Mouse (Mus musculus) limb, embryonic 11.5 days (tissue): ENCODE data around the gene Olfr56. TPM values are rescaled to one million over a fixed set of nuclear protein-coding genes. Genes with fewer than 3 reads are reported as not detected.

Experiments
- ATAC-seq: fragments of 200-750 bp; cut with Nextera tagmentation; 2 replicates; pipeline ENCODE4 v1.8.0; 2017; ENCODE audit warnings: low read depth; ENCODE audit not compliant: insufficient number of reproducible peaks, low FRiP score, low TSS enrichment
- DNase-seq: peaks from one replicate; pipeline ENCODE4 v3.0.0-alpha.2; 2015; ENCODE audit warnings: low spot score
- H3K27ac ChIP-seq: fragments of 300-500 bp; sonication (generic); replicated peaks from 2 replicates; pipeline ENCODE4 v1.5.1; 2014; ENCODE audit warnings: low read depth, mild to moderate bottlenecking, low read length
- H3K27me3 ChIP-seq: fragments of 300-500 bp; sonication (generic); 2 replicates; pipeline ENCODE4 v1.6.1; 2014; ENCODE audit warnings: mild to moderate bottlenecking, low read length, mixed read lengths; ENCODE audit not compliant: control insufficient read depth, insufficient read depth
- H3K36me3 ChIP-seq: fragments of 300-500 bp; sonication (generic); 2 replicates; pipeline ENCODE4 v1.6.1; 2014; ENCODE audit warnings: mild to moderate bottlenecking, low read length, moderate library complexity, mixed read lengths; ENCODE audit not compliant: control insufficient read depth, insufficient read depth
- H3K4me1 ChIP-seq: fragments of 300-500 bp; sonication (generic); 2 replicates; pipeline ENCODE4 v1.6.1; 2014; ENCODE audit warnings: low read length, mixed read lengths; ENCODE audit not compliant: control insufficient read depth, insufficient read depth
- H3K4me2 ChIP-seq: fragments of 300-500 bp; sonication (generic); 2 replicates; pipeline ENCODE4 v1.6.1; 2014; ENCODE audit warnings: low read depth, mild to moderate bottlenecking, moderate library complexity; ENCODE audit not compliant: severe bottlenecking
- H3K4me3 ChIP-seq: fragments of 300-500 bp; sonication (generic); 2 replicates; pipeline ENCODE4 v1.5.1; 2014; ENCODE audit warnings: low read depth, low read length
- H3K9ac ChIP-seq: fragments of 300-500 bp; sonication (generic); 2 replicates; pipeline ENCODE4 v1.6.1; 2014; ENCODE audit warnings: mild to moderate bottlenecking, low read length
- H3K9me3 ChIP-seq: fragments of 300-500 bp; sonication (generic); 2 replicates; pipeline ENCODE4 v1.6.1; 2016; ENCODE audit warnings: low read length; ENCODE audit not compliant: control insufficient read depth
- WGBS: fragments of 180-500 bp; shearing (Covaris S2); extraction: QIAGEN DNeasy Blood & Tissue Kit; methylation state at CpG from one replicate; pipeline ENCODE4 v1.1.7; 2014; 5-methylcytosine and 5-hydroxymethylcytosine counted together
- polyA plus RNA-seq: library from polyadenylated mRNA; unstranded; fragments of >200 nt; fragmentation: Nextera tagmentation; extraction: Ambion mirVana; gene quantifications from 2 replicates; pipeline ENCODE4 v1.2.1, GENCODE M21; 2014

The Olfr56 gene
- polyA plus RNA-seq, 1 experiment from 2014 or later: not detected

DNA sequence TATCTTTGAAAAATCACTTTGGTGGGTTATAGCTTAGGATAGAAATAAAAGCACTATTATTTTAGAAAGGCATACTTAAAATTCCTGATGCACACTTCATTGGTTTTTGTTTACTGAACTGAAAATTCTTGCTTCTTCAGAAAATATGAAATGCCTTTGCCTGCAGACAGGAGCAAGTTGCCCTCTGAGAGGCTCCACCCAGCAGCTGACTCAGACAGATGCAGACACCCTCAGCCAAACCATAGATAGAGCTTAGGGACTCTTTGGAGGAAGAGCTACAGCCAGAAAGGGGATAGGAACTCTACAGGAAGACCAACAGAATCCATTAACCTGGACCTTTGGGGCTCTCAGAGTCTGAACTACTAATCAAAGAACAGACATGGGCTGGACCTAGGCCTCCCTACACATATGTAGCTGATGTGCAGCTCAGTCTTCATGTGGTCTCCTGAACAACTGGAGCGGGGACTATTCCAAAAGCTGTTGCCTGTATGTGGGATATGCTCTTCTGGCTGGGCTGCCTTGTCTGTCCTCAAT is 113.4 kb downstream of the Olfr56 start:
- Histone ChIP-seq H3K4me1 (0 out of 2 replicates have a peak, but pooled peaks cover 3% of the 10 kb centered on the region), H3K4me2 (no peak overlapping the region), H3K4me3 (no peak overlapping the region), H3K36me3 (no peaks in the 10 kb centered on the region), H3K9me3 (no peaks in the 10 kb centered on the region), H3K27me3 (no peaks in the 10 kb centered on the region), H3K27ac (no peak overlapping the region), H3K9ac (no peak overlapping the region)
- no peak for ATAC-seq
- WGBS: 95% methylated on average over 1 of the region's 1 CpGs
- no peak for DNase-seq

DNA sequence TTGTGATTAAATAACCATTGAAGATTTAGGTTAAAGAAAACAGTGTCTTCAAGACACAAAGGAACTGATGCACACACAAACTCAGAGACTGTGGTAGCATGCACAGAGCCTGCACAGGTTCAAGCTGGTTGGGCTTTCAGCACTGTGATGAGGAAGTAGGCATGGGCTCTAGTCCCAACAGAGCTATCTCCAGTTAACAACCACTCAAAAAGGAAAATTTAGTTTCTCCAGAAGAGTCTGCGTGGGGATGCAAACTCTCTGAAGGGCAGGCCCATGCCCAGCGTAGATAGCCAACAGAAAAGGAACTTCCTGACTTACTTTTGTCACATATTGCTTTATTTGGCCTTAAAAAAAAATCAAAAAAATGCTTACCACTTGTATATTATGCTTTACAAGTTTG is 114.1 kb downstream of the Olfr56 start:
- Histone ChIP-seq H3K36me3 (no peaks in the 10 kb centered on the region), H3K9ac (no peak overlapping the region), H3K4me2 (no peak overlapping the region), H3K4me1 (0 out of 2 replicates have a peak, but pooled peaks cover 3% of the 10 kb centered on the region), H3K9me3 (no peaks in the 10 kb centered on the region), H3K27me3 (no peaks in the 10 kb centered on the region), H3K4me3 (no peak overlapping the region), H3K27ac (no peak overlapping the region)
- no peak for DNase-seq
- no peak for ATAC-seq
- WGBS: 93% methylated on average over 2 of the region's 2 CpGs

DNA sequence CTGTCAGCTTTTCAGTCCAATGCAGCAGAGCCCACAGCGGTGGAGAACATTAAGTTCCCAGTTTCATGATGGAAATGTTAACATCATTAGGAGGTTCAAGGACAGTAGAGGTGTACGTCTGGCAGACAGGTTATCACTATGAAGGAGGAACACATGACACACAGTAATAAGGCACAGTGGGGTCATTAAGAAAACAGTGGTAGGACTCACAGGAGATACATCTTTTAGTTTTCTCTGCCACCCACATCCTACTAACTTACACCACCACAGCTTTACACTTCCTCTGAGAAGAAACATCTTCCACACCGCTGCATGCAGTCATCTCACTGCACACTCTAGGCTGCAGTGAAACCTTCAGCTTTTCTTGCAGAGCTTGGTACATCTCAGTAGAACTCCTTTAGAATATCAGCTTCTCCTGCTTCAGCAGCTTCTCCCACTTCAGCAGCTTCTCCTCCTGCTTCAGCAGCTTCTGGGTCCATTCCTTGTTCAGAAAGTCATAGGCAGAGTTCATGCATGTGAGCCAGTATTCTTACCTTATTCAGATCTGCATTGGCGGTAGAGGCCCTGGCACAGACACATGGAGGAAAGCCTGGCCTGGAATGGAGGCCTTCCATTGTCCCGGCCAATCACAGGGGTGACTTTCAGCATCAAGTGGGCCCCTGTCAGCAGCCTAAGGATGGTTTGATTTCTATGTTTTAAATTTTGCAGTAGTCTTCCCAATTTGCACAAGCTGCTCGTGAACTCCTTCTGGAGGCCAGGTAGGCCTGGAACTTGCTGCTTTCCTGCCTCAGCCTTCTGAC is 115.4 kb downstream of the Olfr56 start:
- no peak overlapping the region for H3K27ac ChIP-seq
- ATAC-seq: no peak
- no peaks in the 10 kb centered on the region for H3K9me3 ChIP-seq
- no peaks in the 10 kb centered on the region for H3K27me3 ChIP-seq
- H3K4me3 ChIP-seq: no peak overlapping the region
- no peaks in the 10 kb centered on the region for H3K36me3 ChIP-seq
- H3K4me1 ChIP-seq: no peaks in the 10 kb centered on the region
- no peak overlapping the region for H3K9ac ChIP-seq
- WGBS: 89% methylated on average over 6 of the region's 6 CpGs
- DNase-seq: no peak
- H3K4me2 ChIP-seq: no peak overlapping the region

DNA sequence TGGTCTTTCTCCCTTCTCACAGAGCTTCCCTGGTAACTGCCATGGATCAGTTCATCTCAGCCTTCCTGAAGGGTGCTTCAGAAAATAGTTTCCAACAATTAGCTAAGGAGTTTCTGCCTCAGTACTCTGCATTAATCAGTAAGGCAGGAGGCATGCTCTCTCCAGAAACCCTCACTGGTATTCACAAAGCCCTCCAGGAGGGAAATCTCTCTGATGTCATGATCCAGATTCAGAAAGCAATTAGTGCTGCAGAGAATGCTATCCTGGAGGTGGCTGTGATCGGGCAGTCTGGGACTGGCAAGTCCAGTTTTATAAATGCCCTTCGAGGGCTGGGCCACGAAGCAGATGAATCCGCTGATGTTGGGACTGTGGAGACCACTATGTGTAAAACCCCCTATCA is 116.7 kb downstream of the Olfr56 start:
- Histone ChIP-seq H3K9ac (no peak overlapping the region), H3K4me1 (no peaks in the 10 kb centered on the region), H3K27me3 (no peaks in the 10 kb centered on the region), H3K4me2 (no peak overlapping the region), H3K4me3 (no peak overlapping the region), H3K27ac (no peak overlapping the region), H3K36me3 (no peaks in the 10 kb centered on the region), H3K9me3 (no peaks in the 10 kb centered on the region)
- ATAC-seq (no peak), DNase-seq (no peak)
- 91% methylated on average over 4 of the region's 4 CpGs for WGBS

DNA sequence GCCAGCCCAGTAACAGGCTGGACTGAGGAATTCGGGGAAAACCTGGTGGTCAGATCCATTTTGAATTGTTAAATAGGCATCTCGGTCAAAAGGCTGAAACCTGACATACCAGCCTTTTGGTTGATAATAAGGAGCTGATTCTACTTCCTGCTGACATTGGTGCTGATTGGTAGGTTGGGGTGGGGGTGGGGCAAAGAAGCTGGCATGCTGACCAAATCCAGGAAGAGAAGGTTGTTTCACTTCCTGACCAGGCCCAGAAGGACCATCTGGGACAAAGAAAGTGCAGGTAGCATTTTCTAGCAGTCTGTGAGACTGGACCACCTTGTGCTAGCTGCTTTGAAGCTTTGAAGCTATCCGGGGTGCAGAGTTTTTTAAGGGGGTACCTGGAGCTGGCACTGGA is 121.7 kb downstream of the Olfr56 start:
- H3K27ac ChIP-seq: no peak overlapping the region
- ATAC-seq: no peak
- H3K4me3 ChIP-seq: no peak overlapping the region
- no peaks in the 10 kb centered on the region for H3K4me1 ChIP-seq
- H3K27me3 ChIP-seq: no peaks in the 10 kb centered on the region
- no peaks in the 10 kb centered on the region for H3K9me3 ChIP-seq
- no peak overlapping the region for H3K9ac ChIP-seq
- DNase-seq: peak; percentile 15
- H3K4me2 ChIP-seq: no peak overlapping the region
- H3K36me3 ChIP-seq: no peaks in the 10 kb centered on the region
- WGBS: 85% methylated on average over 3 of the region's 3 CpGs

DNA sequence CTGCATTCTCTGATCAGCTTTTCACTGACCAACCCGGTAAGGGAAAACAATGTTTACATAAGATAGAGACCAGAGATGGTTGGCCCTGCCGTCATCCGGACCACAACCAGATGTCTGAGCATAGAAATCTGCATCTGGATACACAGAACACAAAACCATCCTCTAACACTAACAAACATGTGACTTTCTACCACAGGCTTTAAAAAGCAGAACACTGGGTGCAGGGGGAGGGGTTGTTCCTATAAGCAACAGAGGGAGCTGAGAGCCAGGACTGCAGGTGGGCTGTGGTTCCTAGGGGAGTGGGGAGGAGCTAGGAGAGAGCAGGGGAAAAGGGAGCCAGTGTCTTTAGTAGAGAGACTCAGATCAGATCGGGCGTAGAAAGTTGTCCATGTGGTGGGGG is 122.8 kb downstream of the Olfr56 start:
- no peak overlapping the region for H3K4me3 ChIP-seq
- WGBS: 58% methylated on average over 5 of the region's 5 CpGs
- H3K9me3 ChIP-seq: no peaks in the 10 kb centered on the region

DNA sequence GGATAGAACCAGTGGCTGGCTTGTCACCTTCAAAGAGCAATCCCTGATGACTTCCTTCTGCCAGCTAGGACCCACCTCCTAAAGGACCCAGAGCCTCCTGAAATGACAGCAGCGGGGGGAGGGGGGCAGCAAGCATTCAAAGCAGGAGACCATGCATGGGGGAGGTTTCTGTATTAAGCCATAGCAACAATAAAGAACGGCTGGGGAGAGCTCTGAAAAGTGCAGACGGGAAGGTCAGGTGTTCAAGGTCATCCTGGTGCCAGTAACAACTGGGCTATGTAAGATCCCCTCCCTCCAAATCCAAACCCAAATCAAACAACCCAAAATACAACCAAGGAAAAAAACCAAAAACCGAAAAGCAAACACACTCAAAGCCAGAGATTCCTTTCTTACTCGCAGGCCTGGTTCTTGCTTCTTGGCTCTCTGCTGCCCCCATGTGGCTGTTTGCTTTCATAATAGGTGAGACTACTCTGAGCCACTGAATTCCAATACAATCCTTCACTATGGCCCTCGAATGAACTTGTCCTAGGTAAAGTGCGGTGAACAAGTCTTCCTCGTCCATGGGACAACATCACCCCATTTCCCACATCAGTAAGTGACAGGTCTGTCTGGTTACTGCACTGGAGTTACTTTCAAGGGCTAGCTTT is 124.5 kb downstream of the Olfr56 start:
- H3K9me3 ChIP-seq: no peaks in the 10 kb centered on the region
- no peaks in the 10 kb centered on the region for H3K27me3 ChIP-seq
- no peak overlapping the region for H3K9ac ChIP-seq
- no peak overlapping the region for H3K4me2 ChIP-seq
- 16% methylated on average over 8 of the region's 8 CpGs for WGBS
- H3K27ac ChIP-seq: no peak overlapping the region
- peak; percentile 94 for DNase-seq
- H3K4me3 ChIP-seq: no peak overlapping the region
- no peaks in the 10 kb centered on the region for H3K4me1 ChIP-seq
- no peaks in the 10 kb centered on the region for H3K36me3 ChIP-seq
- peak; percentile 26; the same call in 1 of the 2 replicates for ATAC-seq

More for the DNA sequence above, 122.8 kb downstream of the Olfr56 start:
- ATAC-seq: no peak
- DNase-seq: peak; percentile 17
- H3K27ac ChIP-seq: no peak overlapping the region
- H3K4me1 ChIP-seq: no peaks in the 10 kb centered on the region
- H3K9ac ChIP-seq: no peak overlapping the region
- no peaks in the 10 kb centered on the region for H3K36me3 ChIP-seq
- H3K4me2 ChIP-seq: no peak overlapping the region
- H3K27me3 ChIP-seq: no peaks in the 10 kb centered on the region

DNA sequence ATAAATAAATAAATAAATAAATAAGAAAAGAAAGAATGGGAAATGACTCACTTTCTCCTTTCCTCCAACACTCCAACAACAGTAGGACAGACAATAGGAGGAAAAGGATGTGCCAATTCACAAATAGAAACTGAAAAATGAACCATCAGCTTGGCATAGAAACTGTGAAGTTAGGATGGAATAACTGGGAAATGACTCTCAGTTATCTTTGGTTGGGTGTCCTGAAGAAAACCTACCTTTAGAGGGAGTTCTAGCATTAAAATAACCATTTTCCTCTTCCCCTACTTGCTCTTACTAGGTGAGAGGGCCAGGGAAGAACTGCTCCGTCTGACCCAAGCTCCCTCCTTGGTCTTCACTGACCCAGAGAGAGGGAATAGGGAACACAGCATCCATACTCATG is 127.1 kb downstream of the Olfr56 start:
- H3K4me1 ChIP-seq: no peaks in the 10 kb centered on the region
- DNase-seq (no peak), ATAC-seq (no peak)
- no peak overlapping the region for H3K9ac ChIP-seq
- no peak overlapping the region for H3K27ac ChIP-seq
- no peak overlapping the region for H3K4me3 ChIP-seq
- no peak overlapping the region for H3K4me2 ChIP-seq
- no peaks in the 10 kb centered on the region for H3K36me3 ChIP-seq
- 76% methylated on average over 1 of the region's 1 CpGs for WGBS
- no peaks in the 10 kb centered on the region for H3K27me3 ChIP-seq
- H3K9me3 ChIP-seq: no peaks in the 10 kb centered on the region
